Mouse (Mus musculus): ENCODE measurements around the gene Tpi1.

Gene Tpi1

GRCm38 (mm10) chr6:124813933-124814332 is at the start of gene Tpi1:
Tpi1 (minus strand) TSS chr6:124814296.
- peak; percentile 95 for DNase-seq

- no peak for DNase-seq
These were observed 49.1 kb upstream of the Tpi1 start for GRCm38 (mm10) chr6:124863125-124863657.

GRCm38 (mm10) chr6:124862406-124863124 is 48.5 kb upstream of the Tpi1 start:
- DNase-seq = no peak

GRCm38 (mm10) chr6:124861802-124862201 is 47.7 kb upstream of the Tpi1 start:
- no peak for DNase-seq

- DNase-seq = no peak
These were observed 47.2 kb upstream of the Tpi1 start for GRCm38 (mm10) chr6:124861266-124861665.

- no peak for DNase-seq
These were observed 46.4 kb upstream of the Tpi1 start for GRCm38 (mm10) chr6:124860511-124860910.

- DNase-seq = peak; percentile 89
These were observed 45.6 kb upstream of the Tpi1 start for GRCm38 (mm10) chr6:124859725-124860124.

- no peak for DNase-seq
These were observed 44.6 kb upstream of the Tpi1 start for GRCm38 (mm10) chr6:124858561-124859318.

GRCm38 (mm10) chr6:124857840-124858530 is 43.9 kb upstream of the Tpi1 start:
- DNase-seq = no peak

GRCm38 (mm10) chr6:124856916-124857839 is 43.1 kb upstream of the Tpi1 start, which contains the start of gene P3h3:
P3h3 (minus strand) TSS chr6:124857752.
- DNase-seq = peak; percentile 83

- DNase-seq = no peak
These were observed 42.2 kb upstream of the Tpi1 start for GRCm38 (mm10) chr6:124856321-124856720.

- DNase-seq = no peak
These were observed 40.6 kb upstream of the Tpi1 start for GRCm38 (mm10) chr6:124854647-124855046.

- DNase-seq = no peak
These were observed 36.4 kb upstream of the Tpi1 start for GRCm38 (mm10) chr6:124850535-124850934.

GRCm38 (mm10) chr6:124847305-124847704 is 33.2 kb upstream of the Tpi1 start:
- DNase-seq = peak; percentile 97

- no peak for DNase-seq
These were observed 26.4 kb upstream of the Tpi1 start, which contains the start of gene Gnb3 for GRCm38 (mm10) chr6:124840241-124841167. Gnb3 (minus strand) TSS chr6:124840275.

- no peak for DNase-seq
These were observed 25.7 kb upstream of the Tpi1 start for GRCm38 (mm10) chr6:124839805-124840204.

GRCm38 (mm10) chr6:124836411-124836810 is 22.3 kb upstream of the Tpi1 start:
- no peak for DNase-seq

- DNase-seq = peak; percentile 61
These were observed 21.4 kb upstream of the Tpi1 start for GRCm38 (mm10) chr6:124835531-124835930.

- peak; percentile 38 for DNase-seq
These were observed 20.5 kb upstream of the Tpi1 start for GRCm38 (mm10) chr6:124834512-124835081.

GRCm38 (mm10) chr6:124831649-124832048 is 17.6 kb upstream of the Tpi1 start:
- no peak for DNase-seq
